Mouse (Mus musculus): ENCODE data around the gene Snrnp200. TPM values are rescaled to one million over a fixed set of nuclear protein-coding genes. Genes with fewer than 3 reads are reported as not detected.
"Not testable (repeated sequence)": the region's sequence is repeated elsewhere in the genome, so short reads cannot be mapped to it uniquely, and the experiment has no call there.

Snrnp200 gene
- 50.5 and 52.9 TPM in 2 replicates for polyA plus RNA-seq (2014; fragmentation: Nextera tagmentation; extraction: Ambion mirVana)

GRCm38 (mm10) chr2:127207547-127208451, at the start of gene Snrnp200, which contains the start of gene 1810024B03Rik:
Snrnp200 (plus strand) TSS chr2:127208386.
1810024B03Rik (minus strand) TSS chr2:127208280.
- Histone ChIP-seq H3K27me3 (ENCODE audit: control insufficient read depth, insufficient read depth, low read length) (no peaks in the 10 kb centered on the region), H3K4me2 (peak within 1 kb of the TSS; percentile 77), H3K9me3 (replicated peaks; ENCODE audit: control insufficient read depth, low read length) (no peaks in the 10 kb centered on the region), H3K27ac (ENCODE audit: low read depth, low read length) (peak within 1 kb of the TSS; percentile 73), H3K4me1 (ENCODE audit: control insufficient read depth, insufficient read depth, low read length) (peaks cover 4% of the 10 kb centered on the region), H3K4me3 (ENCODE audit: low read depth, low read length) (peak within 1 kb of the TSS; percentile 91), H3K9ac (ENCODE audit: low read depth, low read length) (peak within 1 kb of the TSS; percentile 91), H3K36me3 (ENCODE audit: control insufficient read depth, insufficient read depth, low read length) (peaks cover 13% of the 10 kb centered on the region)
- WGBS (ENCODE audit: insufficient replicate concordance) = 12% methylated on average over 36 of the region's 36 CpGs
- ATAC-seq (replicated peaks; ENCODE audit: insufficient number of reproducible peaks, low FRiP score, low TSS enrichment) = peak; percentile 92

GRCm38 (mm10) chr2:127165675-127166074, 42.5 kb upstream of the Snrnp200 start:
- H3K4me2 ChIP-seq = no peak overlapping the region
- WGBS (ENCODE audit: insufficient replicate concordance) = 47% methylated on average over 4 of the region's 4 CpGs
- no peak for ATAC-seq (replicated peaks; ENCODE audit: insufficient number of reproducible peaks, low FRiP score, low TSS enrichment)

GRCm38 (mm10) chr2:127166261-127166660, 41.9 kb upstream of the Snrnp200 start:
- H3K36me3 ChIP-seq (ENCODE audit: control insufficient read depth, insufficient read depth, low read length) = not testable (repeated sequence)

More at GRCm38 (mm10) chr2:127165675-127166074, 42.5 kb upstream of the Snrnp200 start:
- H3K4me1 ChIP-seq (ENCODE audit: control insufficient read depth, insufficient read depth, low read length) = no peaks in the 10 kb centered on the region
- no peak overlapping the region for H3K4me3 ChIP-seq (ENCODE audit: low read depth, low read length)
- no peak overlapping the region for H3K9ac ChIP-seq (ENCODE audit: low read depth, low read length)
- H3K27ac ChIP-seq (ENCODE audit: low read depth, low read length) = no peak overlapping the region
- no peaks in the 10 kb centered on the region for H3K27me3 ChIP-seq (ENCODE audit: control insufficient read depth, insufficient read depth, low read length)
- H3K36me3 ChIP-seq (ENCODE audit: control insufficient read depth, insufficient read depth, low read length) = no peaks in the 10 kb centered on the region
- H3K9me3 ChIP-seq (replicated peaks; ENCODE audit: control insufficient read depth, low read length) = no peaks in the 10 kb centered on the region

GRCm38 (mm10) chr2:127182598-127183381, 25.4 kb upstream of the Snrnp200 start:
- Histone ChIP-seq H3K27me3 (ENCODE audit: control insufficient read depth, insufficient read depth, low read length) (no peaks in the 10 kb centered on the region; the same call in 1 of the 2 replicates), H3K9ac (ENCODE audit: low read depth, low read length) (peak overlapping the region; percentile 91), H3K4me2 (peak overlapping the region; percentile 85), H3K27ac (ENCODE audit: low read depth, low read length) (peak overlapping the region; percentile 86), H3K36me3 (ENCODE audit: control insufficient read depth, insufficient read depth, low read length) (no peaks in the 10 kb centered on the region), H3K4me3 (ENCODE audit: low read depth, low read length) (peak overlapping the region; percentile 72), H3K4me1 (ENCODE audit: control insufficient read depth, insufficient read depth, low read length) (no peaks in the 10 kb centered on the region), H3K9me3 (replicated peaks; ENCODE audit: control insufficient read depth, low read length) (no peaks in the 10 kb centered on the region)
- ATAC-seq (replicated peaks; ENCODE audit: insufficient number of reproducible peaks, low FRiP score, low TSS enrichment) = peak; percentile 98
- WGBS (ENCODE audit: insufficient replicate concordance) = 2% methylated on average over 17 of the region's 17 CpGs

More at GRCm38 (mm10) chr2:127166261-127166660, 41.9 kb upstream of the Snrnp200 start:
- H3K27ac ChIP-seq (ENCODE audit: low read depth, low read length); H3K4me1 ChIP-seq (ENCODE audit: control insufficient read depth, insufficient read depth, low read length); H3K4me2 ChIP-seq; H3K9ac ChIP-seq (ENCODE audit: low read depth, low read length); H3K9me3 ChIP-seq (replicated peaks; ENCODE audit: control insufficient read depth, low read length); ATAC-seq (replicated peaks; ENCODE audit: insufficient number of reproducible peaks, low FRiP score, low TSS enrichment); H3K27me3 ChIP-seq (ENCODE audit: control insufficient read depth, insufficient read depth, low read length); H3K4me3 ChIP-seq (ENCODE audit: low read depth, low read length): not testable (repeated sequence)
- WGBS (ENCODE audit: insufficient replicate concordance) = 9% methylated on average over 1 of the region's 1 CpGs

GRCm38 (mm10) chr2:127189574-127189973, 18.6 kb upstream of the Snrnp200 start:
- H3K4me3 ChIP-seq (ENCODE audit: low read depth, low read length) = no peak overlapping the region
- H3K27me3 ChIP-seq (ENCODE audit: control insufficient read depth, insufficient read depth, low read length) = no peaks in the 10 kb centered on the region; the same call in 1 of the 2 replicates
- H3K9ac ChIP-seq (ENCODE audit: low read depth, low read length) = no peak overlapping the region
- no peaks in the 10 kb centered on the region for H3K4me1 ChIP-seq (ENCODE audit: control insufficient read depth, insufficient read depth, low read length)
- no peaks in the 10 kb centered on the region for H3K9me3 ChIP-seq (replicated peaks; ENCODE audit: control insufficient read depth, low read length)
- ATAC-seq (replicated peaks; ENCODE audit: insufficient number of reproducible peaks, low FRiP score, low TSS enrichment) = no peak
- H3K27ac ChIP-seq (ENCODE audit: low read depth, low read length) = no peak overlapping the region
- no peak overlapping the region for H3K4me2 ChIP-seq
- H3K36me3 ChIP-seq (ENCODE audit: control insufficient read depth, insufficient read depth, low read length) = no peaks in the 10 kb centered on the region

GRCm38 (mm10) chr2:127204932-127205331, 3.3 kb upstream of the Snrnp200 start:
- H3K4me2 ChIP-seq = no peak overlapping the region
- H3K9me3 ChIP-seq (replicated peaks; ENCODE audit: control insufficient read depth, low read length) = no peaks in the 10 kb centered on the region
- no peak for ATAC-seq (replicated peaks; ENCODE audit: insufficient number of reproducible peaks, low FRiP score, low TSS enrichment)
- H3K27ac ChIP-seq (ENCODE audit: low read depth, low read length) = no peak overlapping the region
- no peak overlapping the region for H3K4me3 ChIP-seq (ENCODE audit: low read depth, low read length)
- H3K4me1 ChIP-seq (ENCODE audit: control insufficient read depth, insufficient read depth, low read length) = peaks cover 4% of the 10 kb centered on the region
- H3K27me3 ChIP-seq (ENCODE audit: control insufficient read depth, insufficient read depth, low read length) = no peaks in the 10 kb centered on the region
- no peak overlapping the region for H3K9ac ChIP-seq (ENCODE audit: low read depth, low read length)
- peaks cover 5% of the 10 kb centered on the region; the same call in 1 of the 2 replicates for H3K36me3 ChIP-seq (ENCODE audit: control insufficient read depth, insufficient read depth, low read length)
- WGBS (ENCODE audit: insufficient replicate concordance) = 26% methylated on average over 3 of the region's 3 CpGs

- not testable (repeated sequence) for H3K27me3 ChIP-seq (ENCODE audit: control insufficient read depth, insufficient read depth, low read length)
- 83% methylated on average over 4 of the region's 4 CpGs for WGBS (ENCODE audit: insufficient replicate concordance)
These were observed 2.2 kb upstream of the Snrnp200 start for GRCm38 (mm10) chr2:127205936-127206335.

GRCm38 (mm10) chr2:127206916-127207315, 1.3 kb upstream of the Snrnp200 start:
- no peak for ATAC-seq (replicated peaks; ENCODE audit: insufficient number of reproducible peaks, low FRiP score, low TSS enrichment)
- H3K27me3 ChIP-seq (ENCODE audit: control insufficient read depth, insufficient read depth, low read length) = no peaks in the 10 kb centered on the region
- peaks cover 4% of the 10 kb centered on the region for H3K4me1 ChIP-seq (ENCODE audit: control insufficient read depth, insufficient read depth, low read length)
- no peak overlapping the region for H3K4me3 ChIP-seq (ENCODE audit: low read depth, low read length)
- H3K4me2 ChIP-seq = no peak overlapping the region; the same call in 1 of the 2 replicates
- WGBS (ENCODE audit: insufficient replicate concordance) = 85% methylated on average over 2 of the region's 2 CpGs
- no peaks in the 10 kb centered on the region for H3K9me3 ChIP-seq (replicated peaks; ENCODE audit: control insufficient read depth, low read length)
- peaks cover 10% of the 10 kb centered on the region for H3K36me3 ChIP-seq (ENCODE audit: control insufficient read depth, insufficient read depth, low read length)
- no peak overlapping the region for H3K9ac ChIP-seq (ENCODE audit: low read depth, low read length)
- no peak overlapping the region for H3K27ac ChIP-seq (ENCODE audit: low read depth, low read length)

More at GRCm38 (mm10) chr2:127205936-127206335, 2.2 kb upstream of the Snrnp200 start:
- H3K4me3 ChIP-seq (ENCODE audit: low read depth, low read length); H3K9ac ChIP-seq (ENCODE audit: low read depth, low read length); H3K4me1 ChIP-seq (ENCODE audit: control insufficient read depth, insufficient read depth, low read length); H3K4me2 ChIP-seq; H3K27ac ChIP-seq (ENCODE audit: low read depth, low read length); H3K36me3 ChIP-seq (ENCODE audit: control insufficient read depth, insufficient read depth, low read length); H3K9me3 ChIP-seq (replicated peaks; ENCODE audit: control insufficient read depth, low read length); ATAC-seq (replicated peaks; ENCODE audit: insufficient number of reproducible peaks, low FRiP score, low TSS enrichment): not testable (repeated sequence)

Measured in heart, embryonic 11.5 days (tissue).